Mouse (Mus musculus): ENCODE measurements around the gene Mcm7.

DNA sequence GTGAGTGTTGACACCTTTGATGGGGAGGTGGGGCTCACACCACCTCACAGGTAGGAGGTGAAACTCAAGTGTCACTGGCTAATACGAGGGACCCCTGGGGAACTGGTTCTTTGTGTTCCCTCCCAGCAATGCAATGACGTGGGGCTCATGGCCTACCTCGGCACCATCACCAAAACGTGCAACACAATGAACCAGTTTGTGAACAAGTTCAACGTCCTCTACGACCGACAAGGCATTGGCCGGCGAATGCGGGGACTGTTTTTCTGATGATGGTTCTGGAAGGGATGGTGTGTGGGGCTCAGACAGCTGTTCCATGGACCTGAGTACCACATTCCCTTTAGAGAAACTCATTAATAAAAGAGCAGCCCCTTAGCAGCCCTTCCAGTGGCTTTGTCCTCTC is 8.6 kb downstream of the Mcm7 start:
- TF ChIP-seq CTCF (IDR thresholded peaks at IDR 0.05) (no peak), EP300 (IDR thresholded peaks at IDR 0.05) (no peak)

All from lung, postnatal 0 days (tissue).